Mouse (Mus musculus) brain, embryonic 14.5 days (tissue): ENCODE data around the gene Glrp1. TPM values are rescaled to one million over a fixed set of nuclear protein-coding genes. Genes with fewer than 3 reads are reported as not detected.

ENCODE experiments used
- DNase-seq: peaks from one replicate; pipeline ENCODE4 v3.0.0-alpha.2; 2011; ENCODE audit warnings: low read depth
- CTCF ChIP-seq: fragments of 200-500 bp; IDR thresholded peaks from 2 replicates; pipeline ENCODE4 v1.5.1; 2012; ENCODE audit warnings: inconsistent platforms, mild to moderate bottlenecking, moderate library complexity, borderline replicate concordance; ENCODE audit not compliant: insufficient read depth, insufficient read length; ENCODE audit errors: extremely low read depth
- POLR2A ChIP-seq: fragments of 200-500 bp; IDR thresholded peaks from 2 replicates; pipeline ENCODE4 v1.6.1; 2012; ENCODE audit warnings: mild to moderate bottlenecking, inconsistent platforms, borderline replicate concordance; ENCODE audit not compliant: poor library complexity, insufficient read depth, insufficient read length, severe bottlenecking; ENCODE audit errors: extremely low read depth
- polyA plus RNA-seq: library from polyadenylated mRNA; depleted of rRNA; stranded (reverse); fragments of >200 nt; gene quantifications from 2 replicates; pipeline ENCODE4 v1.2.3, GENCODE M21; 2012

Glrp1 gene
- polyA plus RNA-seq, 1 experiment, result 0.04 TPM

DNA sequence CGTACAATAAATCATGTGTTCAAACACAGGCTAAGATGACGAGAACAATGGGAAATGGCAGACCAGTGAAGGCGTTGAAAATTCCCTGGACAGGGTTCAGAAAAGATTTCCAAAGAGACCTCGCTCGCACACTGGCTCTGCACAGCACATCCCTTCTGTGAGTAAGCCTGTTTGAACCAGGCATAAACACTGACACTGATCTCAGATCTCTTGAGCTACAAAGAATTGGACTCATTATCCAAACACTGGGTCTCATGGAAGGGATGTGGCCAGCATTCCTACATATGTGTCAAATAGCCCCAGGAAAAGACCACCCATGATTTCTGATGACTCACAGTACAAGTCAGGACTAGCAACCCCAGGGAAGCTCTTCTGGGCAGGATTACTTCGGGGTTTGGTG is 16.3 kb upstream of the Glrp1 start:
- DNase-seq, result peak; percentile 50

DNA sequence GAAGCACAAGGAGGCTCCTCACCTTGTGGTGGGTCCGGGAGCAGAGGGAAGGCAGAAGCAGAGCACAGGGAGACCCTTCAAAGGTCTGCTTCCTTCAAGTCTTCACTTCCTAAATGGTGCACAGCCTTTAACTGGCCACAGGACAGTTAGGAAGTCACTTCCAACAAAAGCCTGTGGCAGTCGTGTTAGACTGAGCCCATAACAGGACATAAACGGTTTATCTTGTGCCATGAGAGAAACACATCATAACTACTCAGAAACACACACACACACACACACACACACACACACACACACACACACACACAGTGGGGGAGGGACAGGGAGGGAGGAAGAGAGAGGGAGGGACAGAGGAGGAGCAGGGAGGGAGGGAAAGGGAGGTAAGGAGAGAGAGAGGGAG is 15.8 kb upstream of the Glrp1 start:
- DNase-seq, result no peak
- no peak for TF ChIP-seq CTCF

More for the DNA sequence above, 16.3 kb upstream of the Glrp1 start:
- TF ChIP-seq CTCF, result no peak
- no peak for TF ChIP-seq POLR2A

- peak; percentile 71 for DNase-seq
These were observed 11.4 kb upstream of the Glrp1 start for GRCm38 (mm10) chr1:88521170-88521747.

DNA sequence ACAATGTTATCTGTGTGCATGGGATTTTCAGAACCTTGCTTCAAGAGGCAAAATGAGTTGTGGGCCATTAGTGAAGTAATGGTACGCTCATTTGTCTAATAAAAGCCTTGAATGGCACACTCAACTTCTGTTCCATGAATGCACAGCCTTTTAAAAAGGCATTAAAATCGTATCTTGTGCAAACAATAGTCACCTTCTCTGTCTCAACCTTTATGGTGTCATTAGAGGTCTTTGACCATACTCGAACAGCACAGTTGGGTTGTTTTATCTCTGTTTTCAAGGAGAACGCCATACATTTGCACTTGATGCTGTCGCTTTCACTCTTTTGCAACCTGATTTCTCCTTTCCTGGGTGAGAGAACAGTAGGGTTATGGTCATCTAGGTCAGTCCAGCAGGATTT is 3.7 kb upstream of the Glrp1 start:
- TF ChIP-seq POLR2A, result no peak
- no peak for TF ChIP-seq CTCF
- DNase-seq, result no peak

More at GRCm38 (mm10) chr1:88521170-88521747, 11.4 kb upstream of the Glrp1 start:
- TF ChIP-seq CTCF (no peak), POLR2A (no peak)

DNA sequence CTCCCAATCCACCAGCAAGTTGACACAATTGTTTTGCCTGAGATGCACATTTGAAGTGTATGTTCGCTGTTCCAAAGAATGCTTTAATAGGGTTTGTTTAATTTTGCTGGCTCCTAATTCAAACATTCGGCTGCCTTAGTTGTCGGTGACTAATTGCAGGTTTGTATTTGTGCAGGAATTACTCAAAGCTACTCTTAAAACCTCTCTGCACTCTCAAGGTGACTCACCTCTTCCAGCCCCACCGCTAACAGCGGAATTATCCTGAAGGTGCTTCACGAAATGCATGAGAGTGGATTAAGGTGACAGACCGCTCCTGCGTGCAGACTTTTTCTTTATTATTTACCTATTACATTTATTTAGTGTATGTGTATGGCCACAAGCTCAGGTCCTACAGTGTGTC is 2.0 kb downstream of the Glrp1 start:
- no peak for DNase-seq
- TF ChIP-seq CTCF, result no peak
- no peak for TF ChIP-seq POLR2A

- TF ChIP-seq POLR2A, result no peak
- no peak for TF ChIP-seq CTCF
- DNase-seq, result no peak
These were observed 2.7 kb downstream of the Glrp1 start for GRCm38 (mm10) chr1:88507214-88507613.

- DNase-seq, result no peak
- no peak for TF ChIP-seq POLR2A
- no peak for TF ChIP-seq CTCF
These were observed 3.5 kb downstream of the Glrp1 start for GRCm38 (mm10) chr1:88506412-88506811.

GRCm38 (mm10) chr1:88505697-88506096 is 4.2 kb downstream of the Glrp1 start:
- no peak for DNase-seq
- TF ChIP-seq CTCF (no peak), POLR2A (no peak)

DNA sequence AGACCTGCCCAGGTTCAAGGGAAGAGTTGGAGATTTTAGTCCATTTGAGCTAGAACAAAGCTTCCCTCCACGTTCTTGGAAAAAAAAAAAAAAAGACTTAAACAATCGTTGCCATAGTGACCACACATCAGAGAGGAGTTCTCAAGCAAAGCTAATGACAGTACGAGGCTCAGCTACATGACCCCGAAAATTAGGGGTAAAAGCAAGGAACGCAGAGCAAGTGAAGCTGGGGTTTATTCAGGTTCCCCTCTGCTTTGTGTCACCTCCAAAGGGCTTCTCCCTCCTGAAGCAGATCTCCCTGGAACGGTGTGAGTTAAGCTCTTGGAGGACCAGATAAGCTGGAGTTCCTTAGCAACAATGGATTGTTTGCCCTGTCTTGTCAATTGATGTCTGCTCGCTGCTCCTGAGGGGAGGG is 5.3 kb downstream of the Glrp1 start:
- no peak for TF ChIP-seq CTCF
- TF ChIP-seq POLR2A, result no peak
- peak; percentile 78 for DNase-seq

GRCm38 (mm10) chr1:88502822-88503221 is 7.0 kb downstream of the Glrp1 start:
- DNase-seq, result no peak

DNA sequence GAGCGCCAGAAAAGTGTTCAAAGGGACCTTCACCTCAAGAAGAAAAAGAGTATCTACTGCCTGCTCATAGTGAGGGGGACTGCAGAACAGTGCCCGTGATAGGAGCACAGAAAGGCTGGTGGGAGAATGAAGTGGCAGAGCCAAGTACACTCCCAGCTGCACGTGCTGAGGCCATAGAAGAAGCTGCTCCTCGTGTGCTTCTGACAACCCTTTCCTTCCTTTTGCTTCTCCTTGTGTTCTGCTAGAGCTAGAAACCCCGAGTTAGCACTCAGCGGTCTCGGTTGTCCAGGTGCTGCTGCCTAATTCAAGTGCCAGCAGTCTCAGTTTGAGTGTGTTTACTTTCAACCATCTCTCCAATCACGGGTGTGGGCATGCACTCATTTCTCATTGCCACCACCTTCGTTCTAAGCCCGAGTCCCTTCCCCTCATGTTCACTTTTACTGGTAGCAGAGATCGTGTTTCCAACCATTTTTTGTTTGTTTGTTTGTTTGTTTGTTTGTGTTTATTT is 10.6 kb downstream of the Glrp1 start:
- no peak for DNase-seq
- no peak for TF ChIP-seq POLR2A
- no peak for TF ChIP-seq CTCF

More at GRCm38 (mm10) chr1:88502822-88503221, 7.0 kb downstream of the Glrp1 start:
- TF ChIP-seq CTCF (no peak), POLR2A (no peak)

DNA sequence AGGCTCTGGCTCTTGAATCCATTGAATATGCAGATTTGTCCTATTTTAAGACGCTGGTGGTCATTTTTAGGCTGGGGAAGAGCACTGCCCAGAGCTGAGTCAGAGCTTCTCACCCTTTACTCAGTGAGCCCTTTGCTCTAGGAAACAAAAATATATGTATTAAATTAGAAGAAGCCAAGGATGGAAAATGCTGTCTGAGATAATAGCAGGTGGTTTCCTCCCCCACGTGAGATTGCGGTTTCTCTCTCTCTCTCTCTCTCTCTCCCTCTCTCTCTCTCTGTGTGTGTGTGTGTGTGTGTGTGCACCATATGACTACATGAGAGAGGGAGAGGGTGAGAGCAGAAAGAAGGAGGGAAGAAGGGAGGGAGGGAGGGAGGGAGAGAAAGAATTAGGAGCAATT is 12.5 kb downstream of the Glrp1 start:
- no peak for TF ChIP-seq POLR2A
- no peak for TF ChIP-seq CTCF

More for the DNA sequence above, 12.5 kb downstream of the Glrp1 start:
- no peak for DNase-seq
